Mouse (Mus musculus) layer of hippocampus, postnatal 10 days (tissue): ENCODE results near the gene Aox2. TPM values are rescaled to one million over a fixed set of nuclear protein-coding genes. Genes with fewer than 3 reads are reported as not detected.
"Not testable (repeated sequence)": the region's sequence is repeated elsewhere in the genome, so short reads cannot be mapped to it uniquely, and the experiment has no call there.

Experiments used
- DNase-seq, 2 experiments: peaks; one replicate each; pipeline ENCODE4 v3.0.0; 2021; ENCODE audit warnings: low spot score in 2 of 2
- total RNA-seq, 2 experiments: library from RNA; stranded (reverse); gene quantifications; 2 replicates each; pipeline ENCODE4 v1.2.3; 2021

Aox2 gene
- total RNA-seq, 2 experiments from 2014 or later: 0.04 to 0.09 TPM

- no peak for DNase-seq
These were observed 65.7 kb downstream of the Aox2 start for GRCm38 (mm10) chr1:58343861-58344260.

GRCm38 (mm10) chr1:58344570-58344969, 66.4 kb downstream of the Aox2 start:
- no peak for DNase-seq

- no peak for DNase-seq
These were observed 68.0 kb downstream of the Aox2 start for GRCm38 (mm10) chr1:58346159-58346558.

GRCm38 (mm10) chr1:58348712-58349111, 70.6 kb downstream of the Aox2 start:
- no peak for DNase-seq

GRCm38 (mm10) chr1:58353238-58353893, 75.2 kb downstream of the Aox2 start:
- no peak for DNase-seq

GRCm38 (mm10) chr1:58358958-58359901, 81.1 kb downstream of the Aox2 start:
- DNase-seq: peak; percentile 6 to 16

GRCm38 (mm10) chr1:58362296-58362695, 84.2 kb downstream of the Aox2 start:
- no peak for DNase-seq

- no peak for DNase-seq
These were observed 86.4 kb downstream of the Aox2 start for GRCm38 (mm10) chr1:58364551-58364950.

- no peak for DNase-seq
These were observed 87.7 kb downstream of the Aox2 start for GRCm38 (mm10) chr1:58365829-58366228.

- DNase-seq: no peak
These were observed 88.8 kb downstream of the Aox2 start for GRCm38 (mm10) chr1:58366737-58367471.

GRCm38 (mm10) chr1:58369716-58370115, 91.6 kb downstream of the Aox2 start:
- DNase-seq: no peak

- not testable (repeated sequence) for DNase-seq
These were observed 96.1 kb downstream of the Aox2 start for GRCm38 (mm10) chr1:58374266-58374665.

- DNase-seq: no peak
These were observed 97.5 kb downstream of the Aox2 start for GRCm38 (mm10) chr1:58375574-58376147.

GRCm38 (mm10) chr1:58382586-58383281, 104.6 kb downstream of the Aox2 start:
- no peak for DNase-seq

- no peak for DNase-seq
These were observed 113.5 kb downstream of the Aox2 start for GRCm38 (mm10) chr1:58391421-58392267.

GRCm38 (mm10) chr1:58392268-58392651, 114.1 kb downstream of the Aox2 start:
- no peak for DNase-seq

- peak; percentile 93 to 95 for DNase-seq
These were observed 114.6 kb downstream of the Aox2 start, which contains the start of gene Bzw1 for GRCm38 (mm10) chr1:58392652-58393283. Gene Bzw1, plus strand, starts transcription at chr1:58392898.

- DNase-seq: peak; percentile 44 to 54
These were observed 115.4 kb downstream of the Aox2 start for GRCm38 (mm10) chr1:58393284-58394195.
